Mouse (Mus musculus): ENCODE data around the gene Smim1. TPM values are rescaled to one million over a fixed set of nuclear protein-coding genes. Genes with fewer than 3 reads are reported as not detected.

Gene Smim1
- polyA plus RNA-seq, 1 experiment from 2014 or later, result 61.1 TPM

DNA sequence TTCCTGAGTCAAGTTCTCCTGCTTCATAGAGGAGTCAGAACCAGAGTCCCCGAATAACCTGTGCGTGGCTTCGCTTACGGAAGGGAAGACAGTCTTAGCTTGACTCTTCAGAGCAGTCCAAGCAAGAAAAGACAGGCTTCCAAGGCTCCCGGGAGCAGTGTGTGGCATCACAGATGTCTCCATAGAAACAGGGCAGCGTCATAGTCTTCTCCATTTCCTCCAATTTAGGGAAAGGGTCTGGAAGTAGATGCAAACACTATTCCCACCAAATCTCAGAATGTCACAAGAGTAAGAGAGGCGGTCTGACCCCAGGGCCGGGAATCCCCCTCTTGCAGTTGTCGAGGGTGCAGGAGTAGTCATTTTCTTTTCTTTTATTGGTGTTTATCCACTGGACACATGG lies 16.5 kb upstream of the Smim1 start, which contains the start of gene Ccdc27:
TSS of gene Ccdc27 (minus strand) at position 101 of the 400 bp plus-strand sequence.
- no peak for ATAC-seq (replicated peaks; ENCODE audit: low FRiP score)
- Histone ChIP-seq H3K4me3 (replicated peaks) (no peak within 1 kb of the TSS), H3K27ac (no peak within 1 kb of the TSS), H3K4me2 (no peak within 1 kb of the TSS), H3K9ac (no peak within 1 kb of the TSS), H3K36me3 (no peaks in the 10 kb centered on the region), H3K27me3 (peaks cover 3% of the 10 kb centered on the region; the same call in 1 of the 2 replicates), H3K9me3 (replicated peaks) (no peaks in the 10 kb centered on the region), H3K4me1 (peaks cover under 1% of the 10 kb centered on the region; the same call in 1 of the 2 replicates)
- 75% methylated on average over 9 of the region's 9 CpGs for WGBS

DNA sequence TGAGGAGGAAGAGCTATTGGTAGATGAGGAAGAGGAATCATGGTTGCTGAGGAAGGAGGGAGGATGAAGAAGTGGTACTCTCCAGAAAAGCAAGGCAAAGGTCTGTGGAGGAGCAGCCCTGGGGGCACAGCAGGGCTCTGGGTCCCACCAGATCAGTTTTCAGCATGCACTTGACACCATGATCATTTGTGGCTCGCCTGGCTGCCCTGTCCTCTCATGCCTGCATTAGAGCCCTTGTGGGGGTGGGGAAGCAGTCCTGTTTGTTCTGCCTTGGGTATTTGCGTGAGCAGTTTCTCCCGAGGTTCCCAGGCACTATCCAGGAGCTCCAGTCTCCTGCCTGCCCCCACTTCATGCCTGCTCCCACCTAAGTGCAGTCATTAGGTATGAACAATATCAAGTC lies 11.1 kb upstream of the Smim1 start:
- ATAC-seq (replicated peaks; ENCODE audit: low FRiP score), result peak; percentile 75; the same call in 1 of the 2 replicates
- Histone ChIP-seq H3K9me3 (replicated peaks) (no peaks in the 10 kb centered on the region), H3K4me2 (peak overlapping the region; percentile 22; the same call in 1 of the 2 replicates), H3K4me1 (peaks cover 11% of the 10 kb centered on the region), H3K4me3 (replicated peaks) (no peak overlapping the region), H3K27ac (no peak overlapping the region), H3K9ac (no peak overlapping the region), H3K27me3 (peaks cover 3% of the 10 kb centered on the region; the same call in 1 of the 2 replicates), H3K36me3 (no peaks in the 10 kb centered on the region)
- 11% methylated on average over 3 of the region's 3 CpGs for WGBS

DNA sequence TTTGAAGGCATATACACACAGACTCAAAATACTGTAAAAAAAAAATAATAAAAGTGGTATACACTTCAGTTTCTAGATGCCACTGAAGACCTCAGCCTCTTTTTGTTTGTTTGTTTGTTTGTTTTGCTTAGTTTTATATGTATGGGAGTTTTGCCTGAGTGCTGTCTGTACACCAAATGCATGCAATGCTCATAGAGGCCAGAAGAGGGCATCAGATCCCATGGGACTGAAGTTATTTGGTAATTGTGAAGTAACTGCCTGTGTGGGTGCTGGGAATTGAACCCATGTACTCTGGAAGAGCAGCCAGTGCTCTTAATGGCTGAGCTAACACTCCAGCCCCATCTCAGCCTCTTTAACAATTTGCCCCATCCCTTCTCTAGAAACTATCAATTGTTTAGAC lies 2.6 kb upstream of the Smim1 start:
- Histone ChIP-seq H3K4me2 (no peak overlapping the region), H3K36me3 (no peaks in the 10 kb centered on the region), H3K4me3 (replicated peaks) (no peak overlapping the region), H3K9ac (no peak overlapping the region), H3K4me1 (peaks cover 35% of the 10 kb centered on the region), H3K27me3 (peaks cover 7% of the 10 kb centered on the region; the same call in 1 of the 2 replicates), H3K9me3 (replicated peaks) (no peaks in the 10 kb centered on the region), H3K27ac (no peak overlapping the region)
- ATAC-seq (replicated peaks; ENCODE audit: low FRiP score), result no peak

DNA sequence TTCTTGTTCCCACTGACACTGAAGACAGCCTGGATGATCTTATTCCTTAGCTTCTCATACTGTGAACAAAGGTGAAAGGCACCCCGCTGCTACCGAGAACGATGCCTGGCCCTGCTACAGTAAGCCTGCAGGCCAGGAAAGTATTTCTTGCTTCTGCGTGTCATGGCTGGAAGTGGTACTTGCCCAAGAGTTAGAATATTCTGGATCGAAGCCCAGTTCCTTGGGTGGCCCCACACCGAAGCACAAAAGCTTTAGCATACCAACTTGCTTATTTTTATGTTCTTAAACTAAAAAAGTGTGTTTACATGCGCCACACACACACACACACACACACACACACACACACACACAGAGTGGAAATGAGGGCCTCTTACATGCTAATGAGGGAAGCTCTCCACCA lies 2.0 kb upstream of the Smim1 start:
- Histone ChIP-seq H3K36me3 (no peaks in the 10 kb centered on the region), H3K27ac (no peak overlapping the region), H3K4me3 (replicated peaks) (no peak overlapping the region), H3K9me3 (replicated peaks) (no peaks in the 10 kb centered on the region), H3K4me2 (no peak overlapping the region), H3K4me1 (peaks cover 41% of the 10 kb centered on the region), H3K9ac (no peak overlapping the region), H3K27me3 (peaks cover 7% of the 10 kb centered on the region; the same call in 1 of the 2 replicates)
- 84% methylated on average over 7 of the region's 7 CpGs for WGBS
- ATAC-seq (replicated peaks; ENCODE audit: low FRiP score), result no peak

DNA sequence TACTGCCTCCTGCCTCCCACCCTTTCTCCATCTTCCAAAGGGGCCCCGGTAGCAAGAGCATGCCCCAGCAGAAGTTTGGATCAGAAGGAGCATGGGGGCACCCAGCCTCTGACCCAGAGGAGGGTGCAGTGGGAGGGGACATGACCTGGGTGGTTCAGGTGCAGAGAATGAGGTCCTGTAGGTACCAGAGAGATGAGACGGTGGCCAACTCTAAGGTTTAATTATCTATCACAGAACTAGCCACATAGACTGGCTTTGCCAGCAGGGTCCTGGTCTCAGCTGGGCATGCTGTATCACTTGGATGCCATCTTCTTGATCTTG lies 371 bp upstream of the Smim1 start:
- Histone ChIP-seq H3K9ac (peak overlapping the region; percentile 51), H3K4me1 (peaks cover 58% of the 10 kb centered on the region), H3K36me3 (peaks cover 10% of the 10 kb centered on the region), H3K27ac (peak overlapping the region; percentile 89; the same call in 1 of the 2 replicates), H3K4me2 (peak overlapping the region; percentile 84), H3K9me3 (replicated peaks) (no peaks in the 10 kb centered on the region), H3K4me3 (replicated peaks) (peak overlapping the region; percentile 57), H3K27me3 (peaks cover 7% of the 10 kb centered on the region; the same call in 1 of the 2 replicates)
- no peak for ATAC-seq (replicated peaks; ENCODE audit: low FRiP score)
- WGBS, result 27% methylated on average over 2 of the region's 2 CpGs

DNA sequence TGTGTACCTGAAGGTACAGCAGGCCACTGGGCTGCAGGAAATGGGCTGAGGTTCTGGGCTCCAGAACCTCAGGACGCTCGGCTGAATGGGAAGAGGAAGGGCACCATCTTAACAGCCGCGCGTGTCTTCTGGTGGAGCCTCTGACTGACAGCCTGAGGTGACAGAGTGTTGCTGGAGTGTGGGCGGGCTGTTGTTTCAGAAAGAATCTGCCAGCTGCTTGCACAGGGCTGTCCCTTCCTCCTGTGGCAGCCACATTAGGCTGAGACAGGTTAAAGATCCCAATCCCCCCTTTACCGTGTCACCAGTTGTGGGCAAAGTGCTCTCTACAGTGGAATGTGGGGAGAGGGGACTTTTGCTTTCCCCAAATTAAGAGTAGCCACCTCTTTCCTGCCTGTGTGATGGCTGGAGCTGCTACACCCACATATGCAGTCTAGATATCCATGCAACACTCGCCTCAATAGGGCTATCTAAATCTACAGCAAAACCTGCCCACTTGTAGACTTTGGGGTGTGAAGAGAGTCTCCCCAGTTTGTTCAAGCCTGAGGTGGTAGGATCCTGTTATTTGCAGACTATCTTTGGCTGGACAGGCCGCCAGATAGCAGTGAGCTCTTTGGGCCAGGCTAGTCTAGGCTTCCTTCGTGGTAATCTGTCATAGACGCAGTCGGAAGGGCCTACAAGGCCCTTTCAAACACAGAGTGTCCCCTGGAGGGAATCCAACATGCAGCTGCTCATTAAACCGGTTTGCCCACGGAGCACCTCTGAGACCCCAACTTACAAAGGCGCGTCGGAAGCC lies 1.1 kb downstream of the Smim1 start:
- ATAC-seq (replicated peaks; ENCODE audit: low FRiP score), result no peak
- Histone ChIP-seq H3K9me3 (replicated peaks) (no peaks in the 10 kb centered on the region), H3K4me2 (peak overlapping the region; percentile 84), H3K27ac (peak overlapping the region; percentile 89), H3K9ac (peak overlapping the region; percentile 51), H3K4me1 (peaks cover 58% of the 10 kb centered on the region), H3K27me3 (peaks cover 7% of the 10 kb centered on the region; the same call in 1 of the 2 replicates), H3K36me3 (peaks cover 25% of the 10 kb centered on the region), H3K4me3 (replicated peaks) (peak overlapping the region; percentile 57)
- 32% methylated on average over 17 of the region's 17 CpGs for WGBS

DNA sequence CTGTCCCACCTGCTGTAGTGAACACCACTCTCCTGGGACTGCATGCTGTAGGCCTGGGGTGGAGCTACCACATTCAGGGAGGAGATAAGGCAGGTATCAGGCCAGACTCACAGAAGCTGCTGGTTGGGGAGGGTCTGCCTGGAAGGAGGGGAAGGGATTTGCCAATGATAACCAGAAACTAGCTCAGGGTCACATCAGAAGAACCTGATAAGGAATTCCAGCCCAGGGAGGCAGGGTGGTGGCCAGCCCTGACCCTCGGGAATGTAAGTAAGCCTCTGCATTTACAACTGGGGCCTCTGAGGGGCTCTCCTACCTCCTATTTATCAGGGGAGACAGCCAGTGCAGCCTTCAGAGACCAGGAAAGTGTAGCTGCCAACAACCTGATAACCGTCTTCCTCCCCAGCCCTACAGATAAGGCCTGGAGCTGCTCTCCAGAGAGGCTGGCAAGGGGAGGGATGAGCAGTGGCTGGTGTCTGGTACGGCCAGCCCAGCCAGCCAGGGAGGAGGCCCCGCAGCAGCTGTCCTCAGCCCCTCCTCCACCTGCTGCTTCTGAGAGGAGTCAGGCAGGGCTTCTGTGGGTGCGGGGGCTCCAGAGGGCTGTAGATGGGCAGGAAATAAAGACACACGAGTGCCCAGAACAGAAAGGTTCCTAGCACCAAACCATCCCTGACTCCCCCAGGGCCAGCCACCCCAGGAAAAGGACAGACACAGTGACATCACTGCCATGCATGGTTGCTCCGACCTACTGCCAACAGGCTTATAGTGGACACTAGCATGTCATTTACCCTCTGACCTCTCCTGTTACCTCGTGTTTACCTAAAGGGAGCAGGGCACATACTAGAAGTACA lies 2.1 kb downstream of the Smim1 start:
- Histone ChIP-seq H3K4me1 (peaks cover 58% of the 10 kb centered on the region), H3K4me2 (peak overlapping the region; percentile 84), H3K27ac (peak overlapping the region; percentile 89), H3K4me3 (replicated peaks) (peak overlapping the region; percentile 57), H3K9me3 (replicated peaks) (no peaks in the 10 kb centered on the region), H3K27me3 (peaks cover 7% of the 10 kb centered on the region; the same call in 1 of the 2 replicates), H3K36me3 (peaks cover 34% of the 10 kb centered on the region), H3K9ac (peak overlapping the region; percentile 51; the same call in 1 of the 2 replicates)
- whole genome bisulfite sequencing, result 13% methylated on average over 8 of the region's 8 CpGs
- ATAC-seq (replicated peaks; ENCODE audit: low FRiP score), result peak; percentile 30

DNA sequence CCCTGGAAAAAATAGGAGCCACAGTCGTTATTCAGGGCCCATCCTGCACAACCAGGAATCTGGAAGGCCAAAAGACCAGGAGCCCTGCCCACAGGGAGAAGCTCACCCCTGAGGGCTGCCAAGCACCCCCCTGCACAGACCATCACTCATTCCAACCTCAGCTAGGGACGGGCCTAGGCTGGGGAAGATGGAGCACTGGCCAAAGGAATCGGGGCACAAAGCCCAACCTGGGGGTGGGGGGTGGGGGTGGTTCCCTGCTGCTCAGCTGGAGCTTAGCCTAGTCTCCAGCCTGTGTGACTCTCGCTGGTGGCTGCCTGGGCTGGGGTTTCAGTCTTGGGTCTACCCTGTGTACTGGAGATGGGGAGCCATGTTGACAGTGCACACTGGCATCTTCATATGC lies 3.2 kb downstream of the Smim1 start:
- H3K4me2 ChIP-seq, result peak overlapping the region; percentile 20; the same call in 1 of the 2 replicates
- no peak overlapping the region; the same call in 1 of the 2 replicates for H3K9ac ChIP-seq
- WGBS, result 40% methylated on average over 4 of the region's 4 CpGs
- peaks cover 4% of the 10 kb centered on the region; the same call in 1 of the 2 replicates for H3K27me3 ChIP-seq
- peaks cover 58% of the 10 kb centered on the region for H3K4me1 ChIP-seq
- H3K4me3 ChIP-seq (replicated peaks), result no peak overlapping the region
- peaks cover 45% of the 10 kb centered on the region for H3K36me3 ChIP-seq
- ATAC-seq (replicated peaks; ENCODE audit: low FRiP score), result no peak
- H3K9me3 ChIP-seq (replicated peaks), result no peaks in the 10 kb centered on the region
- peak overlapping the region; percentile 89 for H3K27ac ChIP-seq

DNA sequence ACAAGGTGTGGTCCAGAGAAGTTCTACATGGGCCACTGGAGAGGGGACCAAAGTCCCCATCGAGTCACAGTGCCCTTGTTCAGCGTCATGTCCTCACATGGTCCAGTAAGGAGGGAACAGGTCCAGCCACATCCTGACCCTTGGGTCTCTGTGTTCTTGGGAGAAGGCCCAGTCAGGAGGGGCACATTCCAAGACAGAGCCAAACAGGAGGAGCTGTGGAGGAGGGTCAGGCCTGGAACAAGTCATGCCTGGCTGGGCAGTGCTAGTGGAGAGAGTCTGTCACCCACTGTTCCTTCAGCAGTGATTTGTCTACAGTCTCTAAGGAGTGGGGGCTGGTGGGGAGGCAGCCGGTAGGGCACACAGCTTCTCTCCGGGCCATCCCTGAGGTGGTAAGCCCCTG lies 3.6 kb downstream of the Smim1 start:
- H3K9me3 ChIP-seq (replicated peaks), result no peaks in the 10 kb centered on the region
- H3K9ac ChIP-seq, result no peak overlapping the region
- H3K36me3 ChIP-seq, result peaks cover 48% of the 10 kb centered on the region
- H3K27ac ChIP-seq, result peak overlapping the region; percentile 89
- H3K4me2 ChIP-seq, result peak overlapping the region; percentile 20; the same call in 1 of the 2 replicates
- peaks cover 4% of the 10 kb centered on the region; the same call in 1 of the 2 replicates for H3K27me3 ChIP-seq
- H3K4me1 ChIP-seq, result peaks cover 58% of the 10 kb centered on the region
- WGBS, result 29% methylated on average over 4 of the region's 4 CpGs
- H3K4me3 ChIP-seq (replicated peaks), result no peak overlapping the region
- ATAC-seq (replicated peaks; ENCODE audit: low FRiP score), result peak; percentile 55

DNA sequence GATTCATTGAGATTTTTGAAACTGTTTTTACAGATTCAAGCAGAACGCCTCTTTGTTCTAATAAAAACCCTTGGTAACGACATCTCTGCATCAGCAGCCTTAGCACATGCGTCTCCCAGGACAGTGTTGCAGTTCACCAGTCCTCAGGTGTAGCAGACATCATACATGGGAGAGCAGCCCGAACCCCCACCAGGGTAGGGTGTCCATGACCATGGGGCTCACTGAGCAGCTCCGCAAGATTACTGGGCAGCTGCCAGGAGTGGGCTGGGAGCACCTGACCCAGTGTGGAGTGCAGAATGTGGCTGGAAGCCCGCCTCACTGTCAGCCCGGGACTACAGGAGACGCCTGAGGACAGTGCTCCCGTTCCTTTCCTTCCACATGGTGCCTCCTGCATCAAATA lies 4.6 kb downstream of the Smim1 start:
- no peaks in the 10 kb centered on the region for H3K27me3 ChIP-seq
- H3K36me3 ChIP-seq, result peaks cover 58% of the 10 kb centered on the region
- ATAC-seq (replicated peaks; ENCODE audit: low FRiP score), result no peak
- H3K4me1 ChIP-seq, result peaks cover 51% of the 10 kb centered on the region
- H3K27ac ChIP-seq, result peak overlapping the region; percentile 89
- H3K9me3 ChIP-seq (replicated peaks), result no peaks in the 10 kb centered on the region
- H3K9ac ChIP-seq, result no peak overlapping the region
- H3K4me2 ChIP-seq, result no peak overlapping the region
- no peak overlapping the region for H3K4me3 ChIP-seq (replicated peaks)
- 88% methylated on average over 9 of the region's 9 CpGs for WGBS

DNA sequence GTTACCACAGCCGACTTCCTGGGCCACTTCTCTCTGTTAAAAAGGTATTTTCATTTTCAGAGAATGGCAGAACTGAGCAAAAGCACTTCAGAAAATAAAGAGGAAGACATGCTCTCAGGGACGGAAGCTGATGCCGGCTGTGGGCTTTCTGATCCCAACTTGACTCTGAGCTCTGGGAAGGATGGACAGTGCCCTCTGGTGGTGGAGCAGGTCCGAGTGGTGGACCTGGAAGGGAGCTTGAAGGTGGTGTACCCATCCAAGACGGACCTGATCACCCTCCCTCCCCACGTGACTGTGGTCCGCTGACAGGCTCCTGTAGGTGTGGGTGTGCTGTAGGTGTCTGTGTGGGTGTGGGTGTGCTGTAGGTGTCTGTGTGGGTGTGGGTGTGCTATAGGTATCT lies 6.5 kb downstream of the Smim1 start:
- WGBS, result 74% methylated on average over 7 of the region's 7 CpGs
- peaks cover 38% of the 10 kb centered on the region for H3K4me1 ChIP-seq
- no peak overlapping the region for H3K4me2 ChIP-seq
- no peak overlapping the region for H3K27ac ChIP-seq
- H3K27me3 ChIP-seq, result no peaks in the 10 kb centered on the region
- H3K4me3 ChIP-seq (replicated peaks), result no peak overlapping the region
- no peak overlapping the region for H3K9ac ChIP-seq
- H3K36me3 ChIP-seq, result peaks cover 77% of the 10 kb centered on the region
- no peak for ATAC-seq (replicated peaks; ENCODE audit: low FRiP score)
- H3K9me3 ChIP-seq (replicated peaks), result no peaks in the 10 kb centered on the region

DNA sequence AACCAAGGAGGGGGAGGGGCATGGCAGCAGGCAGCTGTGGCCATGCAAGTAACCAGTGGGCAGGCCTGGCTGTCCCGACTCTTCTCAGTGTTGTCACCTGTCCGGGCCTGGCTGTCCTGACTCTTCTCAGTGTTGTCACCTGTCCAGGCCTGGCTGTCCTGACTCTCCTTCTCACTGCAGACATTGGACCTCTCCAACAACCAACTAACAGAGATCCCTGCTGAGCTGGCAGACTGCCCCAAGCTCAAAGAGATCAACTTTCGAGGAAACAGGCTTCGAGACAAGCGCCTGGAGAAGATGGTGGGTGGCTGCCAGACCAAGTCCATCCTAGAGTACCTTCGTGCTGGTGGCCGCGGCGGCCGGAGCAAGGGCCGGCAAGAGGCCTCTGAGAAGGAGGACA lies 10.6 kb downstream of the Smim1 start:
- H3K4me2 ChIP-seq, result no peak overlapping the region
- H3K27me3 ChIP-seq, result no peaks in the 10 kb centered on the region
- H3K4me3 ChIP-seq (replicated peaks), result no peak overlapping the region
- 94% methylated on average over 11 of the region's 11 CpGs for WGBS
- ATAC-seq (replicated peaks; ENCODE audit: low FRiP score), result no peak
- no peak overlapping the region for H3K9ac ChIP-seq
- H3K9me3 ChIP-seq (replicated peaks), result no peaks in the 10 kb centered on the region
- peaks cover 64% of the 10 kb centered on the region for H3K36me3 ChIP-seq
- H3K4me1 ChIP-seq, result peaks cover 30% of the 10 kb centered on the region
- H3K27ac ChIP-seq, result no peak overlapping the region
